Mouse (Mus musculus) cortical plate, adult 2 months (tissue): ENCODE measurements at regions not wholly inside any gene's neighbourhood (a gene's known extent, or its start where the extent isn't known, plus 50 kb on each side); places are given as distances from the start of the nearest gene placed in this dataset.

Experiments used
- CTCF ChIP-seq: fragments of 200-500 bp; IDR thresholded peaks from 2 replicates; pipeline ENCODE4 v1.5.1; 2011; ENCODE audit warnings: mild to moderate bottlenecking, control low read depth, low read length; ENCODE audit not compliant: insufficient read depth; ENCODE audit errors: extremely low read depth
- POLR2A ChIP-seq: fragments of 200-500 bp; IDR thresholded peaks from 2 replicates; pipeline ENCODE4 v1.6.1; 2011; ENCODE audit warnings: mild to moderate bottlenecking, low read length, control low read depth; ENCODE audit not compliant: insufficient read depth; ENCODE audit errors: extremely low read depth

- TF ChIP-seq POLR2A, result no peak
- TF ChIP-seq CTCF, result no peak
Observed at GRCm38 (mm10) chr13:45274261-45274884, 115.2 kb upstream of the Mylip start.
